Mouse (Mus musculus) midbrain, embryonic 14.5 days (tissue): ENCODE results near the gene Cog2. TPM values are rescaled to one million over a fixed set of nuclear protein-coding genes. Genes with fewer than 3 reads are reported as not detected.

ENCODE experiments used
- ATAC-seq: fragments of 200-750 bp; cut with Nextera tagmentation; 2 replicates; pipeline ENCODE4 v1.8.0; 2017; ENCODE audit warnings: moderate number of reproducible peaks, moderate library complexity; ENCODE audit not compliant: low FRiP score, low TSS enrichment
- DNase-seq: peaks from one replicate; pipeline ENCODE4 v3.0.0-alpha.2; 2015
- H3K27ac ChIP-seq: fragments of 300-500 bp; sonication (generic); replicated peaks from 2 replicates; pipeline ENCODE4 v1.5.1; 2014; ENCODE audit warnings: mild to moderate bottlenecking, low read depth, low read length, moderate library complexity
- H3K27me3 ChIP-seq: fragments of 300-500 bp; sonication (generic); 2 replicates; pipeline ENCODE4 v1.6.1; 2014; ENCODE audit warnings: low read length, control low read depth, mixed read lengths; ENCODE audit not compliant: control insufficient read depth, insufficient read depth
- H3K36me3 ChIP-seq: fragments of 300-500 bp; sonication (generic); 2 replicates; pipeline ENCODE4 v1.6.1; 2014; ENCODE audit warnings: low read length, control low read depth; ENCODE audit not compliant: control insufficient read depth, insufficient read depth
- H3K4me1 ChIP-seq: fragments of 300-500 bp; sonication (generic); 2 replicates; pipeline ENCODE4 v1.6.1; 2014; ENCODE audit warnings: mild to moderate bottlenecking, antibody characterized with exemption, low read length, control low read depth; ENCODE audit not compliant: control insufficient read depth, insufficient read depth
- H3K4me2 ChIP-seq: fragments of 300-500 bp; sonication (generic); 2 replicates; pipeline ENCODE4 v1.6.1; 2014; ENCODE audit warnings: mild to moderate bottlenecking, low read length, moderate library complexity
- H3K4me3 ChIP-seq: fragments of 300-500 bp; sonication (generic); replicated peaks from 2 replicates; pipeline ENCODE4 v1.5.1; 2014; ENCODE audit warnings: low read depth, low read length
- H3K9ac ChIP-seq: fragments of 300-500 bp; sonication (generic); replicated peaks from 2 replicates; pipeline ENCODE4 v1.6.1; 2014; ENCODE audit warnings: mild to moderate bottlenecking, low read length, moderate library complexity
- H3K9me3 ChIP-seq: fragments of 300-500 bp; sonication (generic); 2 replicates; pipeline ENCODE4 v1.6.1; 2016; ENCODE audit warnings: low read length, control low read depth, mixed read lengths; ENCODE audit not compliant: control insufficient read depth
- WGBS: fragments of 180-500 bp; shearing (Covaris S2); extraction: QIAGEN DNeasy Blood & Tissue Kit; methylation state at CpG from one replicate; pipeline ENCODE4 v1.1.7; 2014; 5-methylcytosine and 5-hydroxymethylcytosine counted together
- polyA plus RNA-seq: library from polyadenylated mRNA; unstranded; fragments of >200 nt; fragmentation: Nextera tagmentation; extraction: Ambion mirVana; gene quantifications from 2 replicates; pipeline ENCODE4 v1.2.1, GENCODE M21; 2014

The Cog2 gene
- polyA plus RNA-seq, 1 experiment from 2014 or later, result 39.3 TPM

DNA sequence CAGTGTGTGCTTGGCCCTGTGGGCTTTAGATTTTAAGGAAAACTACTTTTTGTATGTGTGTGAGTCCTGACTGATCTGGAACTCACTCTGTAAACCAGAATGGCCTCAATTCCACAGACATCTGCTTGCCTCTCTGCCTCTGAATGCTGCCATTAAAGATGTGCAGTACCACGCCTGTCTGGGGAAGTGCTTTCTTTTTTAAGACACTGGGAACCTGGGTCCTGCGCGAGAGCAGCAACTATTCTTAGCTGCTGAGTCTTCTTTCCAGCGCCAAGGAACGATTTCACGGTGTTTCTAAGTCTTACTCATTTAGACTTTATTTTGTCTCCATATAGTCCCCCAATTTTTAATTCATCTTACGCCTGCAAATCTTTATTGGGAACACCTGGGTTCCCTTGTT, 26.2 kb downstream of the Cog2 start:
- no peaks in the 10 kb centered on the region for H3K27me3 ChIP-seq
- H3K36me3 ChIP-seq, result peaks cover 98% of the 10 kb centered on the region
- no peak overlapping the region for H3K9ac ChIP-seq
- no peaks in the 10 kb centered on the region for H3K9me3 ChIP-seq
- no peak overlapping the region for H3K4me3 ChIP-seq
- DNase-seq, result no peak
- H3K27ac ChIP-seq, result no peak overlapping the region
- no peak for ATAC-seq
- 93% methylated on average over 7 of the region's 7 CpGs for WGBS
- H3K4me1 ChIP-seq, result no peaks in the 10 kb centered on the region
- no peak overlapping the region for H3K4me2 ChIP-seq

DNA sequence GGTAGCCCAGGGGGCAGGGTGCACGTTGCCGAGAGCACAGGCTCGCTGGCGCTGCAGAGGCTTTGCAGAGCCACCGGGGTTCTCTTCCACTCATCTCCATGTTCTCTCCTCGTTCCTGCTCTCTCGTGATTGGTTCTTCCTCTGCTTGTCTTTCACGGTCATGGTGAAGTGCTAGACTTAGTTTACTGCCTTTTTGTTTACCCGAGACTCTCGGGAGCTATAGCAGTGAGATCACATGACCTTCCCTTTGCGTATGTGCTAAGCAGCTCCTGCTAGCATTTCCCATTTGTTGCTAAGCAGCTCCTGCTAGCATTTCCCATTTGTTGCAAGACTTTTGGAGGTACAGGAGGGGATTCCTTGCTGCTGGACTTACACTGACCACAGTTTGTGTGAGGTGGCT, 26.7 kb downstream of the Cog2 start:
- Histone ChIP-seq H3K4me1 (no peaks in the 10 kb centered on the region), H3K9ac (no peak overlapping the region), H3K27me3 (no peaks in the 10 kb centered on the region), H3K4me3 (no peak overlapping the region), H3K9me3 (no peaks in the 10 kb centered on the region), H3K4me2 (no peak overlapping the region), H3K27ac (no peak overlapping the region), H3K36me3 (peaks cover 98% of the 10 kb centered on the region)
- 83% methylated on average over 11 of the region's 11 CpGs for WGBS
- ATAC-seq (no peak), DNase-seq (no peak)

DNA sequence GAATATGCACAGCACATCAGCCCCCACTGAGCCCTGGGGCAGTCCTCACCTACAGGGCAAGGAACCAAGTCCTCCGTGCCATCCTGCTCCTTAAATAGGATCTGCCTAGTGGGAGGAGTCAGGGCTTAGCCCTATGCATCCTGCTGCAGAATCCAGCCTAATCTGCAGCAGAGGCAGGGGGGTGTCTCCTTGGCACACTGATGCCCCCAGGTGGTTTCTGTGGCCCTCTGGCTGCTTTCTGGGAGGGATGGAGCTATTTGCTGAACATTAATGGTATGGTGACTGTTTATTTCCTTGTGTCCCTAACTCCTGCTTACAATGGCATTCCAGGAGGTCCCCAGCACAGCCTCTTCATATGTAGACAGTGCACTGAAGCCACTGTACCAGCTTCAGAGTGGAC, 27.6 kb downstream of the Cog2 start:
- DNase-seq (no peak), ATAC-seq (no peak)
- H3K9me3 ChIP-seq, result no peaks in the 10 kb centered on the region
- H3K9ac ChIP-seq, result no peak overlapping the region
- H3K4me3 ChIP-seq, result no peak overlapping the region
- H3K27me3 ChIP-seq, result no peaks in the 10 kb centered on the region
- no peaks in the 10 kb centered on the region for H3K4me1 ChIP-seq
- H3K27ac ChIP-seq, result no peak overlapping the region
- WGBS, result 81% methylated on average over 1 of the region's 1 CpGs
- peaks cover 95% of the 10 kb centered on the region for H3K36me3 ChIP-seq
- no peak overlapping the region for H3K4me2 ChIP-seq

DNA sequence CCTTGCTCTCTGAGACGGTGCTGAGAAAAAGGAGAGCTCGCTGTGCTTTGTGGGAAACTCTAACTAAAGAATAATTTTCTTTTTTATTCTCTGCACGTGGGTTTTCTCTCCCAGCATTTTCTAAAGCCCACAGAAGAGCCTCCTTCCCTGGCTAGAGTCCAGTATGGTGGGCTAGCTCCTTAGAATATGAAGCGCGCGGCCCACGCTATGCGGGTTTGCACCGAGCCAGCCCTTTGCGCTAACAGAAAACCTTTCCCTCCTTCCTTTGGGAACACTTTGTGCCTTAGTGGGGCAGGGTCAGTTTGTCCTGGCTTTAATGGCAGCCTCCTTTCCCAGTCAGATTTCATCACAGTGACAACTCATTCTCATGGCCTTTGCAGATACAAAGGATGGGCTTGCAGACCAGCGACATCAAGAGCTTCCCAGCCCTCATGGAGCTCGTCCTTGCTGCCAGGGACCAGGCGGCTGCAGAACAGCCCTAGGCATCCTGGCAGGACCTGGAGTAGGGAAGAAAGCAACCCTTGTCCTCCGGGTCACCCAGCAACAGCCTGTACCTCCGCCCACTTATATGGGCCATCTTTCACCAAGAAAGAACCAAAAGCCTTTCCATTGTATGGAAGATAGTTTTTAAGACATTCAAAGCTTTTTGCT, 30.6 kb downstream of the Cog2 start:
- WGBS, result 90% methylated on average over 15 of the region's 15 CpGs
- H3K9me3 ChIP-seq, result no peaks in the 10 kb centered on the region
- H3K4me3 ChIP-seq, result no peak overlapping the region
- H3K4me2 ChIP-seq, result no peak overlapping the region
- H3K4me1 ChIP-seq, result no peaks in the 10 kb centered on the region
- ATAC-seq (no peak), DNase-seq (no peak)
- peaks cover 65% of the 10 kb centered on the region for H3K36me3 ChIP-seq
- no peaks in the 10 kb centered on the region for H3K27me3 ChIP-seq
- H3K9ac ChIP-seq, result no peak overlapping the region
- no peak overlapping the region for H3K27ac ChIP-seq

DNA sequence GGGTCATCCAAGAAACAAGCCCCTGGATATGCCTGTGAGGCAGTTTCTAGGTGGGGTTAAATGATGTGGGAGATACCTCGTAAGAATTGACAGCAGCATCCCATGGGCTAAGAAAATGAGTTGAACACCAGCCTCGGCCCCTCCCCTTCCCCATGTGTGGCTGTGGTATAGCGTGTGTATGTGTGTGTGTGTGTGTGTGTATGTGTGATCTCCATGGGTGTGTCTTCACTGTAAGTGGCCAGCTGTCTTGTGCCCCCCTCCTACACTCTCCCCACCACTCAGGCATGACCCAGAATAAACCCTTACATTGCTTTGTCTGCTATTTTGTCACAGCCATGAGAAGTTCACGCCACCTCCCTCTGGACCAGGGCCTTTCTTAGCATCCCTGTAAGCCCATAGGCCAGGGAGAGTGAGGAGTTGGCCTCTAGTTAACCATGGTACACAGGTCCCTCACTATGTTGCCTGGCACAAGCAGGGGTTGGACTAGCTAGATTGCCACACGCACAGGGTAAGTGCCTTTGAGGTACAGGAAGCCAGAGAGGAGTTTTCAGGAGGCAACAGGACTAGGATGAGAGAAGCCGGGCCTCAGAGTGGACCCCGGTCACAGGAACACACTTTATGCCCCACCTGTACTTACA, 34.7 kb downstream of the Cog2 start:
- no peak overlapping the region for H3K27ac ChIP-seq
- no peak overlapping the region for H3K4me3 ChIP-seq
- no peak for DNase-seq
- no peak for ATAC-seq
- 88% methylated on average over 7 of the region's 7 CpGs for WGBS
- H3K9ac ChIP-seq, result no peak overlapping the region
- H3K4me2 ChIP-seq, result no peak overlapping the region
- H3K36me3 ChIP-seq, result peaks cover 26% of the 10 kb centered on the region
- H3K9me3 ChIP-seq, result no peaks in the 10 kb centered on the region
- no peaks in the 10 kb centered on the region for H3K4me1 ChIP-seq
- no peaks in the 10 kb centered on the region for H3K27me3 ChIP-seq

DNA sequence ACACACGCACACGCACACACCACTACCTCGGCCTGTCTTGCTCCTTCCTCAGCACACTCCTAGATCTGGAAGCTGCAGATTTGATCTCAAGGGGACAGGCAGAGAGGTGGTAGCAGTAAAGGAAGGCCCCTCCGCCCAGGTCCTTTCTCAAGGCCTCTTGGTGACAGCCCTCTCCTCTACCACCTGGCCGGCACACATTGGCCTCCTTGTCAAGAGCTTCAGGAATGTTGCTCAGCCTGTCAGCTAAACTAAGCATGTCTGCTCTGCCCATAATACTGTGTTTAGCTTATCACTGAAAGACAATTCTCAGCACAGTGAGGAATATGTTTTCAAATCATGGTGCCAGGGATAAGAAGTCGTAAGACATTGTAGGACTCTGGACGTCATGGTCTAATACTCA, 35.6 kb downstream of the Cog2 start:
- Histone ChIP-seq H3K4me1 (no peaks in the 10 kb centered on the region), H3K9ac (no peak overlapping the region), H3K36me3 (peaks cover 17% of the 10 kb centered on the region), H3K4me2 (no peak overlapping the region), H3K4me3 (no peak overlapping the region), H3K27me3 (no peaks in the 10 kb centered on the region), H3K27ac (0 out of 2 replicates have a peak overlapping the region, but pooled peaks have one; percentile 37), H3K9me3 (no peaks in the 10 kb centered on the region)
- no peak for ATAC-seq
- DNase-seq, result no peak
- 84% methylated on average over 7 of the region's 7 CpGs for whole genome bisulfite sequencing

DNA sequence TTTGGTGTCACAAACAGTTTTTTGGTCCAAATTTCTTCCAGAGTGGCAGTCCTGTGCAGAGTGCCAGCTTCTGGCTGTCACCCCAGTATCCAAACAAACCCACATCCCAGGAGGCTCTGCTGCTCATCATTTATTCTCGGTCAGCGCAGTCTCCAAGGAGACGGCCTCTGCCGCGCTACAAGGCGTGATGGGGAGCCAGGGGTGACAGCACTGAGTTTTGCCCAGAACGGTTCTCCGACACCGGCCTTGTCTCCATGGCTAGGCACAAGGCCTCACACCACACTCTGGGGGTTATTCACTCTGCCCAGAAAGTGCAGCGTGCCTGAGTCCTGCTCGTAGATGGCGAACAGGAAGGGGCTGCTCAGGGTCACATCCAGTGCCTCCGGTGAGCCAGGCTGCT, 36.1 kb downstream of the Cog2 start:
- Histone ChIP-seq H3K4me3 (no peak overlapping the region), H3K27me3 (no peaks in the 10 kb centered on the region), H3K9ac (no peak overlapping the region), H3K9me3 (no peaks in the 10 kb centered on the region), H3K4me2 (no peak overlapping the region), H3K4me1 (no peaks in the 10 kb centered on the region), H3K36me3 (peaks cover 12% of the 10 kb centered on the region), H3K27ac (0 out of 2 replicates have a peak overlapping the region, but pooled peaks have one; percentile 5)
- no peak for ATAC-seq
- WGBS, result 70% methylated on average over 13 of the region's 13 CpGs
- DNase-seq, result peak; percentile 54

DNA sequence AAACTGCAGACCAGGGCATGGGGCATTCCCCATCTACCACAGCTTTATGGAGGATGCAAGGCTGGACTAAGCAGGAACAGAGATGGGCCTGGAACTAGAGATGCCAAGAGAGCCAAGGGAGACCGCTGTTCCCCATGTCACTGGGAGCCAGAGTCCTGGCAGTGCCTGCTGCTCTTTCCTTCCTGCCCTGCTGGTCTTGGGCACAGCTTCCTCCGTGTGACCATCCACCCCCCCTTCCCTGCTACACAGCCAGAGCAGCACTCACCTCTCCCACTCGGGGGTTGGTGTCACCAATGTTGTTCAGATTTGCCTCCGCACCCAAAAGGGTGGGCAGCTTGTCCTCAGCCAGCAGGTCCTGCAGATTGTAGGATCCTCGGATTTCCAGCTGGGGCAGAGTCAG, 36.9 kb downstream of the Cog2 start:
- DNase-seq, result no peak
- Histone ChIP-seq H3K9me3 (no peaks in the 10 kb centered on the region), H3K4me3 (no peak overlapping the region), H3K9ac (no peak overlapping the region), H3K4me1 (no peaks in the 10 kb centered on the region), H3K36me3 (peaks cover 4% of the 10 kb centered on the region; the same call in 1 of the 2 replicates), H3K27me3 (no peaks in the 10 kb centered on the region), H3K4me2 (no peak overlapping the region), H3K27ac (0 out of 2 replicates have a peak overlapping the region, but pooled peaks have one; percentile 5)
- ATAC-seq, result no peak
- 65% methylated on average over 5 of the region's 5 CpGs for WGBS

DNA sequence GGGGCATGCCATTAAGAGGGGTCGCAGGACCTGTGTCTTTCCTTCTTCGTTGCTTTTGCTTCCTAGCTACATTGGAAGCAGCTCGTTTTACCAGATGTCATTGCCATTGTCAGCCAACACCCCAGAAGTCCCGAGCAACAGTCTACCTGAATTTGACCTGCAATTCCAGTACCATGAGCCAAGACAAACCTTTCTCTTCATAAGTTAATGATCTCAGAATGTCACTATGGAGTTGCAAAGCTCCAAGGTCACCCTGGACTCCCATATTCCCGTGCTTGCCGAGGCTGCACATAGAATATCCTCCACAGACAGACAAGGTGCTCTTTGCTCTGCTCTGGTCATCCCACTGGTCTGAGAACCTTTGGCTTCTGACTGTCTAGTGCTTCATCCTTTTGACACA, 46.6 kb downstream of the Cog2 start:
- Histone ChIP-seq H3K4me2 (no peak overlapping the region), H3K4me1 (no peaks in the 10 kb centered on the region), H3K36me3 (no peaks in the 10 kb centered on the region), H3K4me3 (no peak overlapping the region), H3K9ac (no peak overlapping the region), H3K9me3 (no peaks in the 10 kb centered on the region), H3K27me3 (no peaks in the 10 kb centered on the region), H3K27ac (no peak overlapping the region)
- ATAC-seq (no peak), DNase-seq (no peak)
- WGBS, result 87% methylated on average over 6 of the region's 6 CpGs
